Mouse (Mus musculus) C2C12 (cell line): ENCODE results near the gene Olfr1508.

ENCODE experiments used
- CTCF ChIP-seq: IDR thresholded peaks from one replicate; pipeline ENCODE4 v1.5.1; 2011; ENCODE audit not compliant: control insufficient read depth, insufficient read depth, insufficient read length
- MAX ChIP-seq: IDR thresholded peaks from one replicate; pipeline ENCODE4 v1.6.1; 2011; ENCODE audit warnings: mild to moderate bottlenecking, control low read depth

DNA sequence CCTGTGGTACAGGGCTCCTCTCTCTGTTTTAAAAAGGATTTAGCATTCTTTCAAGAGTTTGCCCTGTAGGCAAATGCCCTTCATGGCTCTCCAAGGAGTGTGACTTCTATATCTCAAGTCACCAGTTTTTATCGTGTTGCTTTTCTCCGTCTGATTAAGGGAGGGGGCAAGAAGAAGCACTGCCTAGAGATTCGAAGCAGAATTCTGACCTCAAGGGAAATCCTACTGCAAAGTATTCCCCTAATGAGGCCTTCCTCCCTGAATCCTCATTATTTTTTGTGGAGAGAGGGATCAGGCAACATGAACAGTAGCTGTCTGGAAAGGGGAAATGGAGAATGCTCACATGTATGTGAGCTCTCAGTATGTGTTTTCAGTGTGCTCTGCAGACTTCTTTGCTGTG is 53.0 kb downstream of the Olfr1508 start, which contains the start of gene Olfr1510:
- TF ChIP-seq MAX (no peak), CTCF (no peak)
